In genomic region chr15:25680269-25680818, GRCm38 (mm10) we compare ENCODE assay signal across 11 mouse cellular contexts. TPM values are rescaled to one million over a fixed set of nuclear protein-coding genes. Genes with fewer than 3 reads are reported as not detected.
A peak's percentile ranks its signal among the peaks of the same experiment; 100 is the strongest.
DNase-seq lines count a peak whose midpoint lies in the region; ATAC-seq and TF ChIP-seq lines count a peak whose summit lies in the region.
"Had no signal": no experiment of that assay in that cellular context is flagged by ENCODE, and none has a peak within 500 bp of the region (broad histone marks: within the 10 kb centered on the region; RNA-seq: fewer than 3 reads in every experiment).

No protein-coding gene starts in this region.

- peaks cover 15% of the 10 kb centered on the region for H3K27me3 ChIP-seq in heart, embryonic 15.5 days
- no peaks in the 10 kb centered on the region for H3K27me3 ChIP-seq in liver, embryonic 15.5 days
- H3K27me3 ChIP-seq: forebrain, embryonic 15.5 days had no signal

- WGBS in heart, embryonic 15.5 days: 16% methylated on average over 10 of the region's 10 CpGs
- WGBS in liver, embryonic 15.5 days (ENCODE audit: insufficient replicate concordance): 24% methylated on average over 10 of the region's 10 CpGs

- H3K4me1 ChIP-seq in heart, embryonic 15.5 days (replicated peaks): peaks cover 24% of the 10 kb centered on the region
- H3K4me1 ChIP-seq in liver, embryonic 15.5 days (replicated peaks): 0 out of 2 replicates have a peak, but pooled peaks cover 11% of the 10 kb centered on the region

- peak overlapping the region; percentile 21 for H3K27ac ChIP-seq in heart, embryonic 15.5 days
- peak overlapping the region; percentile 24; the same call in 1 of the 2 replicates for H3K27ac ChIP-seq in liver, embryonic 15.5 days (replicated peaks)
- H3K27ac ChIP-seq: forebrain, embryonic 15.5 days had no signal

- DNase-seq in heart, adult 11 months: peak; percentile 93
- DNase-seq in heart, postnatal 36 days: no peak
- DNase-seq in brain, embryonic 14.5 days (ENCODE audit: low read depth): peak; percentile 76
- DNase-seq in adrenal gland, adult 2 months: no peak
- DNase-seq in adrenal gland, adult 18-20 months (ENCODE audit: low spot score in 2 of 2): no peak
- DNase-seq in left cerebral cortex, adult 8-10 months (ENCODE audit: low spot score in 2 of 2): no peak
- DNase-seq: adrenal gland, postnatal 14 days; layer of hippocampus, adult 9-11 months had no signal

- H3K36me3 ChIP-seq in heart, embryonic 15.5 days: no peaks in the 10 kb centered on the region
- H3K36me3 ChIP-seq in liver, embryonic 15.5 days (replicated peaks): no peaks in the 10 kb centered on the region
- H3K36me3 ChIP-seq: forebrain, embryonic 15.5 days had no signal

- ATAC-seq in heart, embryonic 15.5 days (replicated peaks; ENCODE audit: insufficient number of reproducible peaks, insufficient read depth, low FRiP score, low read depth): peak; percentile 75
- no peak for ATAC-seq in liver, embryonic 15.5 days (ENCODE audit: insufficient read depth)
- ATAC-seq: forebrain, embryonic 15.5 days had no signal

- H3K9me3 ChIP-seq in heart, embryonic 15.5 days (replicated peaks): no peaks in the 10 kb centered on the region
- no peaks in the 10 kb centered on the region for H3K9me3 ChIP-seq in liver, embryonic 15.5 days (replicated peaks)
- H3K9me3 ChIP-seq: forebrain, embryonic 15.5 days had no signal

- intact Hi-C loops in heart, postnatal 36 days (cut with DNase I): no loop called here

- H3K4me3 ChIP-seq in heart, embryonic 15.5 days: no peak overlapping the region
- no peak overlapping the region for H3K4me3 ChIP-seq in liver, embryonic 15.5 days (replicated peaks)
- H3K4me3 ChIP-seq: forebrain, embryonic 15.5 days had no signal

- no peak overlapping the region for H3K9ac ChIP-seq in heart, embryonic 15.5 days
- no peak overlapping the region for H3K9ac ChIP-seq in liver, embryonic 15.5 days
- H3K9ac ChIP-seq: forebrain, embryonic 15.5 days had no signal

- peak overlapping the region; percentile 46 for H3K4me2 ChIP-seq in heart, embryonic 15.5 days
- no peak overlapping the region for H3K4me2 ChIP-seq in liver, embryonic 15.5 days
- H3K4me2 ChIP-seq: forebrain, embryonic 15.5 days had no signal

- no peak for TF ChIP-seq CTCF in brain, embryonic 14.5 days (IDR thresholded peaks at IDR 0.05; ENCODE audit: borderline replicate concordance, extremely low read depth, insufficient read depth, insufficient read length)

- no peak for TF ChIP-seq POLR2A in brain, embryonic 14.5 days (IDR thresholded peaks at IDR 0.05; ENCODE audit: borderline replicate concordance, extremely low read depth, insufficient read depth, insufficient read length, poor library complexity, severe bottlenecking)

RNA-seq across cellular contexts. Expression of gene Myo10, which starts 58.0 kb away (rescaled TPM):
- total RNA-seq in heart, postnatal 36 days (2021): 10 to 100 TPM; 65.4 to 82.1 TPM
- polyA plus RNA-seq in brain, embryonic 14.5 days (2012; rRNA removed): 29.9 and 33.7 TPM in 2 replicates
- 12.5 and 16.4 TPM in 2 replicates for polyA plus RNA-seq in heart, embryonic 15.5 days (2015; fragmentation: Nextera tagmentation; extraction: Ambion mirVana)
- polyA plus RNA-seq in liver, embryonic 15.5 days (2015; fragmentation: Nextera tagmentation; extraction: Ambion mirVana): 3.9 TPM in 2 replicates
- total RNA-seq in adrenal gland, adult 2 months (2021): 100 to 1,000 TPM in 1 of 2 experiments, 10 to 100 TPM in 1; 63.9 to 103 TPM
- polyA plus RNA-seq in adrenal gland, adult 2 months (2012; rRNA removed): 35.8 and 42.1 TPM in 2 replicates
- 10 to 100 TPM; 79.9 to 80.3 TPM for total RNA-seq in adrenal gland, adult 18-20 months (2021)
- total RNA-seq in left cerebral cortex, adult 8-10 months (2022): 10 to 100 TPM; 42.6 to 54.2 (median 45.3) TPM

Comparison
In these comparisons a context has a peak if more than half of its experiments do, and no peak if none do; other contexts are left out.
1. DNase-seq: peak in heart, adult 11 months (single experiment) and brain, embryonic 14.5 days (single experiment); none in heart, postnatal 36 days (0 of 2), adrenal gland, adult 2 months (single experiment), adrenal gland, adult 18-20 months (0 of 2) and left cerebral cortex, adult 8-10 months (0 of 2).